Mouse (Mus musculus) urinary bladder, postnatal 25 days (tissue): ENCODE results near the gene Agrn.

Source experiments
- DNase-seq: peaks from one replicate; pipeline ENCODE4 v3.0.0; 2022; ENCODE audit warnings: low spot score

Agrn gene

GRCm38 (mm10) chr4:156202462-156202893 is 5.2 kb upstream of the Agrn start:
- DNase-seq = no peak

- no peak for DNase-seq
These were observed 3.6 kb upstream of the Agrn start, which contains the start of gene Isg15 for GRCm38 (mm10) chr4:156200623-156201475. TSS of gene Isg15 (minus strand) at chr4:156200818.

GRCm38 (mm10) chr4:156197829-156198205 is 529 bp upstream of the Agrn start:
- peak; percentile 81 for DNase-seq

- DNase-seq = peak; percentile 52
These were observed 1.1 kb downstream of the Agrn start for GRCm38 (mm10) chr4:156195927-156196870.

GRCm38 (mm10) chr4:156194346-156194745 is 2.9 kb downstream of the Agrn start:
- DNase-seq = no peak

- DNase-seq = no peak
These were observed 3.4 kb downstream of the Agrn start for GRCm38 (mm10) chr4:156193906-156194305.

GRCm38 (mm10) chr4:156193200-156193590 is 4.1 kb downstream of the Agrn start:
- DNase-seq = peak; percentile 21

- peak; percentile 40 for DNase-seq
These were observed 4.7 kb downstream of the Agrn start for GRCm38 (mm10) chr4:156192421-156193199.

GRCm38 (mm10) chr4:156188811-156189323 is 8.4 kb downstream of the Agrn start:
- no peak for DNase-seq

GRCm38 (mm10) chr4:156188162-156188810 is 9.0 kb downstream of the Agrn start:
- no peak for DNase-seq

- DNase-seq = no peak
These were observed 11.1 kb downstream of the Agrn start for GRCm38 (mm10) chr4:156185950-156186850.

GRCm38 (mm10) chr4:156185456-156185949 is 11.8 kb downstream of the Agrn start:
- no peak for DNase-seq

- DNase-seq = no peak
These were observed 12.9 kb downstream of the Agrn start for GRCm38 (mm10) chr4:156184291-156184954.

GRCm38 (mm10) chr4:156183747-156184146 is 13.5 kb downstream of the Agrn start:
- no peak for DNase-seq

- no peak for DNase-seq
These were observed 19.7 kb downstream of the Agrn start for GRCm38 (mm10) chr4:156177630-156178029.

- DNase-seq = no peak
These were observed 25.5 kb downstream of the Agrn start for GRCm38 (mm10) chr4:156171828-156172227.

GRCm38 (mm10) chr4:156169129-156169528 is 28.2 kb downstream of the Agrn start:
- no peak for DNase-seq

- no peak for DNase-seq
These were observed 28.7 kb downstream of the Agrn start for GRCm38 (mm10) chr4:156168611-156169010.

- no peak for DNase-seq
These were observed 30.8 kb downstream of the Agrn start for GRCm38 (mm10) chr4:156166477-156166876.
